8 mouse cellular contexts compared by ENCODE assay signal in the genomic region with DNA sequence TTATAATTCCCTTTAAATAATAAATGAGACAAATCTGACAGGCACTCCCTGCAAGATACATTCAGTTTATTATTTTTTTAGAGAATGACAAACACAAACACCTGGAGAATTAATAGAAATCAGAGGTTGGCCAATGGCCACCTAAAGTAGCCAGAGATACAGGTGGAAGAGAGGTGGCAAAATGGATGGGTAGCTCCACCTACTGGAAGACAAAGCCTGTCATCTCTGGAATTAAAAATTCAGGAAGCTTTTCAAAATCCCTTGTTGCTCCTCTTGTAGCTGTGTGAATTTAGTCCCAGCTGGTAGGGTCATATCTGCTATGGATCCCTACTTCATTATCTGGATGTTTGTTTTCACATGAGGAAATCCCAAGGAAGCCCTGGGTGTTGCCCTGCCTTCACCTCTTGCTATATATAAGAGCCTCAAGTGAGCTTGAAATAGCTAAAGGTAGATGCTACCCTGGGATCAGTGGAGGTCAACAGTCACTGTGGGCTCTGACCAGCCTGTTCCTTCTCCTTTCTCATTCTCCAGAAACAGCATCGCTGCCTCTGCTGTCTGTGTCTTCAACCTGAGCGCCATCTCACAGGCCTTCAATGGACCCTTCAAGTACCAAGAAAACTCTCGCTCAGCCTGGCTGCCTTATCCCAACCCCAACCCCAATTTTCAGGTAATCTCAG.
DNase-seq lines count a peak whose midpoint lies in the region; ATAC-seq and TF ChIP-seq lines count a peak whose summit lies in the region.
"Had no signal": no experiment of that assay in that cellular context is flagged by ENCODE, and none has a peak within 500 bp of the region (broad histone marks: within the 10 kb centered on the region; RNA-seq: fewer than 3 reads in every experiment).

No protein-coding gene starts in this region.

- no peak overlapping the region for H3K27ac ChIP-seq in kidney, adult 2 months (ENCODE audit: insufficient read depth, low read depth, low read length)
- no peak overlapping the region for H3K27ac ChIP-seq in kidney, embryonic 15.5 days
- no peak overlapping the region for H3K27ac ChIP-seq in MEL (ENCODE audit: control insufficient read depth, low read depth, low read length)

- no peaks in the 10 kb centered on the region; the same call in 1 of the 2 replicates for H3K36me3 ChIP-seq in kidney, adult 2 months (ENCODE audit: control insufficient read depth, insufficient read depth, low read length)
- peaks cover 8% of the 10 kb centered on the region; the same call in 1 of the 2 replicates for H3K36me3 ChIP-seq in kidney, embryonic 15.5 days
- H3K36me3 ChIP-seq in MEL (ENCODE audit: control insufficient read depth in 1 of 2, insufficient read depth in 2 of 2, low read length in 2 of 2), result no peaks in the 10 kb centered on the region

- no peaks in the 10 kb centered on the region for H3K27me3 ChIP-seq in kidney, adult 2 months (replicated peaks; ENCODE audit: control insufficient read depth, insufficient read depth, low read length)
- H3K27me3 ChIP-seq in kidney, embryonic 15.5 days, result no peaks in the 10 kb centered on the region
- H3K27me3 ChIP-seq in MEL (ENCODE audit: control insufficient read depth in 1 of 2, insufficient read depth in 2 of 2, low read length in 2 of 2), result no peaks in the 10 kb centered on the region

- H3K79me2 ChIP-seq in MEL (ENCODE audit: control insufficient read depth, insufficient read depth, low read length, poor library complexity), result no peaks in the 10 kb centered on the region

- H3K9me3 ChIP-seq in kidney, embryonic 15.5 days (replicated peaks), result no peaks in the 10 kb centered on the region
- H3K9me3 ChIP-seq in MEL (replicated peaks; ENCODE audit: insufficient read depth, low read length), result no peaks in the 10 kb centered on the region

- no peak for ATAC-seq in kidney, embryonic 15.5 days (replicated peaks; ENCODE audit: low FRiP score)
- ATAC-seq in activated CD4-positive, CD25-positive, alpha-beta regulatory T cell, adult 4 months, result no peak

- TF ChIP-seq POLR2A in kidney, adult 2 months (IDR thresholded peaks at IDR 0.05; ENCODE audit: low read depth, low read length), result no peak
- no peak for TF ChIP-seq POLR2A in MEL (IDR thresholded peaks at IDR 0.05; ENCODE audit: control insufficient read depth in 1 of 2, insufficient read depth in 1 of 2, low read depth in 1 of 2, low read length in 2 of 2, poor library complexity in 1 of 2)

- TF ChIP-seq EP300 in MEL (IDR thresholded peaks at IDR 0.05; ENCODE audit: low read depth in 1 of 2, low read length in 2 of 2), result no peak

- no peak overlapping the region for H3K4me2 ChIP-seq in kidney, embryonic 15.5 days

- H3K4me1 ChIP-seq in kidney, adult 2 months (ENCODE audit: control insufficient read depth, insufficient read depth, low read length), result no peaks in the 10 kb centered on the region
- H3K4me1 ChIP-seq in kidney, embryonic 15.5 days, result no peaks in the 10 kb centered on the region
- H3K4me1 ChIP-seq in MEL (ENCODE audit: control insufficient read depth in 1 of 2, insufficient read depth in 2 of 2, low read length in 2 of 2), result no peaks in the 10 kb centered on the region

- 0 out of 2 replicates have a peak, but pooled peaks have one; percentile 20 for TF ChIP-seq CTCF in kidney, adult 2 months (conservative IDR thresholded peaks at IDR 0.05; ENCODE audit: insufficient read depth, insufficient read length, low read depth, low read length)
- TF ChIP-seq CTCF in MEL (IDR thresholded peaks at IDR 0.05 in 2 of 3, conservative IDR thresholded peaks at IDR 0.05 in 1 of 3; ENCODE audit: control insufficient read depth in 1 of 3, insufficient read depth in 1 of 3, low read depth in 2 of 3, low read length in 3 of 3, poor library complexity in 1 of 3, severe bottlenecking in 1 of 3), result no peak

- 95% methylated on average over 3 of the region's 3 CpGs for WGBS in kidney, adult 2 months
- 93% methylated on average over 3 of the region's 3 CpGs for WGBS in kidney, embryonic 15.5 days

- peak; percentile 6 for TF ChIP-seq RAD21 in MEL (IDR thresholded peaks at IDR 0.05; ENCODE audit: low read depth, low read length)

- H3K9ac ChIP-seq in kidney, embryonic 15.5 days, result no peak overlapping the region
- H3K9ac ChIP-seq in MEL (ENCODE audit: control insufficient read depth, low read depth, low read length, poor library complexity, severe bottlenecking), result no peak overlapping the region

- DNase-seq in kidney, adult 2 months, result peak; percentile 43
- DNase-seq in MEL (ENCODE audit: low read depth, low spot score), result no peak
- peak; percentile 11 for DNase-seq in adrenal gland, postnatal 14 days
- DNase-seq in lung, postnatal 14 days, result peak; percentile 14
- DNase-seq in thymus, postnatal 0 days (ENCODE audit: low spot score), result no peak

- H3K4me3 ChIP-seq in kidney, adult 2 months (ENCODE audit: insufficient read depth, low read depth, low read length), result no peak overlapping the region
- no peak overlapping the region for H3K4me3 ChIP-seq in kidney, embryonic 15.5 days (replicated peaks)
- H3K4me3 ChIP-seq in MEL (ENCODE audit: control insufficient read depth in 1 of 2, insufficient read depth in 1 of 2, low read depth in 2 of 2, low read length in 2 of 2), result no peak overlapping the region
- H3K4me3 ChIP-seq: myocyte had no signal

TF ChIP-seq in MEL, 35 proteins besides CTCF, POLR2A, EP300 and RAD21:
- TF ChIP-seq BHLHE40 (IDR thresholded peaks at IDR 0.05; ENCODE audit: borderline replicate concordance, low read depth, low read length) (no peak), E2F4 (IDR thresholded peaks at IDR 0.05; ENCODE audit: borderline replicate concordance, low read depth, low read length) (no peak), TCF12 (IDR thresholded peaks at IDR 0.05; ENCODE audit: low read depth, low read length) (no peak), MXI1 (IDR thresholded peaks at IDR 0.05; ENCODE audit: low read depth, low read length) (no peak), POLR2AphosphoS2 (IDR thresholded peaks at IDR 0.05; ENCODE audit: low read length) (no peak), TAL1 (IDR thresholded peaks at IDR 0.05; ENCODE audit: low read length) (no peak)

Comparison
In these comparisons a context has a peak if more than half of its experiments do, and no peak if none do; other contexts are left out.
1. DNase-seq: peak in kidney, adult 2 months (single experiment), adrenal gland, postnatal 14 days (single experiment) and lung, postnatal 14 days (single experiment); none in MEL (single experiment) and thymus, postnatal 0 days (single experiment).